Mouse (Mus musculus) CH12.LX (cell line): ENCODE results near the gene Mvb12b. TPM values are rescaled to one million over a fixed set of nuclear protein-coding genes. Genes with fewer than 3 reads are reported as not detected.
"Not testable (repeated sequence)": the region's sequence is repeated elsewhere in the genome, so short reads cannot be mapped to it uniquely, and the experiment has no call there.

Experiments used
- DNase-seq: peaks from one replicate; pipeline ENCODE4 v3.0.0-alpha.2; 2013; ENCODE audit errors: extremely low read depth
- H3K27ac ChIP-seq: 2 replicates; pipeline ENCODE4 v1.5.1; 2012; ENCODE audit warnings: low read depth, mild to moderate bottlenecking, control low read depth, moderate library complexity; ENCODE audit not compliant: insufficient read depth
- H3K27me3 ChIP-seq: replicated peaks from 2 replicates; pipeline ENCODE3; 2012; ENCODE audit warnings: inconsistent platforms
- H3K36me3 ChIP-seq, 2 experiments: replicated peaks in 1 of 2; 2 replicates each; pipeline versions ENCODE3 to v1.6.1; 2012; ENCODE audit warnings: inconsistent platforms in 1 of 2, low read length in 1 of 2, mild to moderate bottlenecking in 1 of 2, mixed read lengths in 1 of 2, moderate library complexity in 1 of 2; ENCODE audit not compliant: control insufficient read depth in 1 of 2, insufficient read depth in 1 of 2
- H3K4me1 ChIP-seq, 2 experiments: 2 replicates each; pipeline ENCODE4 v1.6.1; 2012; ENCODE audit warnings: inconsistent platforms in 1 of 2, moderate library complexity in 1 of 2; ENCODE audit not compliant: insufficient read depth in 2 of 2, control insufficient read depth in 1 of 2
- H3K4me2 ChIP-seq: 2 replicates; pipeline ENCODE4 v1.6.1; 2012; ENCODE audit warnings: low read depth, mild to moderate bottlenecking, control low read depth; ENCODE audit not compliant: poor library complexity, insufficient read depth, severe bottlenecking
- H3K4me3 ChIP-seq, 3 experiments: fragments of 150-350 bp in 1 of 3; sonication (generic) in 1 of 3; replicated peaks in 1 of 3; 2 replicates each; pipeline versions ENCODE3 to v1.5.1; 2011 to 2012; ENCODE audit warnings: low read depth in 2 of 3, low read length in 2 of 3, mild to moderate bottlenecking in 2 of 3, moderate library complexity in 2 of 3, control low read depth in 1 of 3, improper control_type of control experiment in 1 of 3, inconsistent platforms in 1 of 3, mixed read lengths in 1 of 3; ENCODE audit not compliant: poor library complexity in 1 of 3
- H3K79me2 ChIP-seq: replicated peaks from 2 replicates; pipeline ENCODE4 v1.6.1; 2012; ENCODE audit warnings: mild to moderate bottlenecking, moderate library complexity; ENCODE audit not compliant: control insufficient read depth, poor library complexity, insufficient read depth, severe bottlenecking; ENCODE audit errors: extremely low read depth
- H3K9ac ChIP-seq: 2 replicates; pipeline ENCODE4 v1.6.1; 2012; ENCODE audit warnings: low read depth, mild to moderate bottlenecking, control low read depth, moderate library complexity; ENCODE audit not compliant: insufficient read depth
- H3K9me3 ChIP-seq: replicated peaks from 2 replicates; pipeline ENCODE3; 2012; ENCODE audit warnings: low read length, inconsistent platforms, mixed read lengths
- BHLHE40 ChIP-seq: IDR thresholded peaks from 2 replicates; pipeline ENCODE4 v1.6.1; 2011; ENCODE audit warnings: mild to moderate bottlenecking, low read depth, low read length, improper control_type of control experiment
- EP300 ChIP-seq: IDR thresholded peaks from 2 replicates; pipeline ENCODE4 v1.6.1; 2011; ENCODE audit warnings: low read length, improper control_type of control experiment
- MAFK ChIP-seq: IDR thresholded peaks from 2 replicates; pipeline ENCODE4 v1.6.1; 2011; ENCODE audit warnings: low read length, improper control_type of control experiment; ENCODE audit not compliant: insufficient replicate concordance
- NELFE ChIP-seq: IDR thresholded peaks from 2 replicates; pipeline ENCODE4 v1.6.1; 2011; ENCODE audit warnings: low read depth, low read length, improper control_type of control experiment
- PAX5 ChIP-seq: IDR thresholded peaks from 2 replicates; pipeline ENCODE4 v1.6.1; 2012; ENCODE audit warnings: low read length, inconsistent platforms, mixed read lengths
- POLR2A ChIP-seq: IDR thresholded peaks from 2 replicates; pipeline ENCODE4 v1.6.1; 2011; ENCODE audit warnings: low read depth, mild to moderate bottlenecking, improper control_type of control experiment, low read length
- RAD21 ChIP-seq: IDR thresholded peaks from 2 replicates; pipeline ENCODE4 v1.6.1; 2011; ENCODE audit warnings: low read depth, mild to moderate bottlenecking, low read length, improper control_type of control experiment, moderate library complexity
- SIN3A ChIP-seq: IDR thresholded peaks from 2 replicates; pipeline ENCODE4 v1.6.1; 2012; ENCODE audit warnings: low read length, improper control_type of control experiment, inconsistent platforms
- TBP ChIP-seq: conservative IDR thresholded peaks from 2 replicates; pipeline ENCODE4 v1.6.1; 2011; ENCODE audit warnings: low read depth, low read length, improper control_type of control experiment
- ZKSCAN1 ChIP-seq: IDR thresholded peaks from 2 replicates; pipeline ENCODE4 v1.6.1; 2012; ENCODE audit warnings: low read depth, inconsistent platforms, low read length, improper control_type of control experiment, borderline replicate concordance
- dilution Hi-C: fragments of 300-500 bp; cut with MboI; formaldehyde crosslinking; loops from 2 replicates; pipeline ENCODE4 v1.14.3; 2020; ENCODE audit warnings: low sequenced_read_pairs; ENCODE audit not compliant: extremely low pct_unique_long_range_greater_than_20kb, extremely low pct_ligation_motif_present
- in situ Hi-C: fragments of 300-500 bp; cut with MboI; formaldehyde crosslinking; loops from 3 replicates; pipeline ENCODE4 v1.14.3; 2019; ENCODE audit warnings: low sequenced_read_pairs, low pct_ligation_motif_present, low pct_unique_long_range_greater_than_20kb, mixed read lengths
- polyA plus RNA-seq: library from polyadenylated mRNA; unstranded; fragments of >175 nt; gene quantifications from 2 replicates; pipeline ENCODE4 v1.2.1, GENCODE M21; 2012; ENCODE audit warnings: low read depth; ENCODE audit not compliant: insufficient read length
- total RNA-seq, 2 experiments: library from RNA; depleted of rRNA; stranded (reverse); fragments of 300-350 nt in 1 of 2; fragments of >200 nt in 1 of 2; gene quantifications; 2 replicates each; pipeline ENCODE4 v1.2.3; 2012 to 2014

The Mvb12b gene
- total and polyA plus RNA-seq, 3 experiments: 3.0 to 16.7 (median 5.3) TPM

- Histone ChIP-seq H3K4me1 (peaks cover 14 to 21% of the 10 kb centered on the region in 2 experiments), H3K9me3 (peaks cover 4% of the 10 kb centered on the region), H3K27me3 (no peaks in the 10 kb centered on the region), H3K9ac (no peak overlapping the region), H3K79me2 (no peaks in the 10 kb centered on the region), H3K4me3 (peak overlapping the region in 1 of 3 experiments; percentile 12), H3K36me3 (no peaks in the 10 kb centered on the region), H3K27ac (no peak overlapping the region), H3K4me2 (no peak overlapping the region)
- DNase-seq: no peak
- dilution Hi-C loops (no loop called here), in situ Hi-C loops (no loop called here)
- peak; percentile 69 for TF ChIP-seq BHLHE40
- no peak for TF ChIP-seq EP300
Observed at GRCm38 (mm10) chr2:33914334-33914733, 26.6 kb upstream of the Mvb12b start.

DNA sequence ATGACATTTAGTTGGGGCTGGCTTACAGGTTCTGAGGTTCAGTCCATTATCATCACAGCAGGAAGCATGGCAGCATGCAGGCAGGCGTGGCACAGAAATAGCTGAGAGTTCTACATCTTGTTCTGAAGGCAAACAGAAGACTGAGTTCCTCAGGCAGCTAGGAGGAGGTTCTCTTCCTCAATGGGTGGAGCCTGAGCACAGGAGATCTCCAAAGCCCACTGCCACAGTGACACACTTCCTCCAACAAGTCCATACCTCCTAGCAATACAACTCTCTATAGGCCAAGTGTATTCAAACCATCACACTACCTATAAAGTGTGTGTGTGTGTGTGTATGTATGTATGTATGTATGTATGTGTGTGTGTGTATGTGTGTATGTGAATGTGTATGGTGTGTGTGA, 25.9 kb upstream of the Mvb12b start:
- dilution Hi-C loops, H3K27ac ChIP-seq, DNase-seq, H3K79me2 ChIP-seq, H3K27me3 ChIP-seq, H3K36me3 ChIP-seq, H3K9ac ChIP-seq, H3K4me2 ChIP-seq, H3K9me3 ChIP-seq, in situ Hi-C loops: not testable (repeated sequence)
- peak overlapping the region in 1 of 3 experiments; percentile 12 for H3K4me3 ChIP-seq
- H3K4me1 ChIP-seq: peaks cover 7 to 14% of the 10 kb centered on the region in 2 experiments

DNA sequence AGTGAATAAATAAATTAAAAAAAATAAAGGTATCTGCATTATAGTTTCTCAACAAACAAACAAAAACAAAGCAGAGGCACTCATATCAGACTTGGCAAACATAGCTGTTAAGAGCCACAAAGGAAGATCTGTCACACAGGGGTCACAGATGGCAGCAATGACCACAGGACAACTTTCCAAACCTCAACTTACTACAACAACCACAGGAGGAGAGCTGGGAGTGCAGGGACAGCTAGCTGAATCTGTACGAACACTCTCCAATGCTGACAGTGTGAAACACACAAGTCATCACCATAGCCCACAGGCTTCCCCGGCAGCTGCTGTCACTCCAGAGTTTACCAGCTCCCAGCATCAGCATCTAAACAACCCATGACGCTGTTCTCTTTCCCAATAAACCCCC, 25.0 kb upstream of the Mvb12b start:
- no peak overlapping the region for H3K9ac ChIP-seq
- dilution Hi-C loops (no loop called here), in situ Hi-C loops (no loop called here)
- H3K4me2 ChIP-seq: no peak overlapping the region
- H3K27me3 ChIP-seq: no peaks in the 10 kb centered on the region
- H3K4me1 ChIP-seq: peaks cover 7 to 12% of the 10 kb centered on the region in 2 experiments
- TF ChIP-seq EP300 (no peak), SIN3A (no peak), TBP (no peak), ZKSCAN1 (no peak), PAX5 (no peak), POLR2A (no peak), MAFK (no peak), NELFE (no peak), RAD21 (no peak)
- H3K9me3 ChIP-seq: peaks cover 4% of the 10 kb centered on the region
- no peak for DNase-seq
- H3K27ac ChIP-seq: no peak overlapping the region
- H3K36me3 ChIP-seq: no peaks in the 10 kb centered on the region
- no peak overlapping the region for H3K4me3 ChIP-seq
- H3K79me2 ChIP-seq: no peaks in the 10 kb centered on the region
